Mouse (Mus musculus) adrenal gland, adult (tissue): ENCODE results near the gene Lacc1.

Experiments used
- DNase-seq, 2 experiments: peaks; one replicate each; pipeline ENCODE4 v3.0.0; 2022 to 2023; ENCODE audit warnings: low spot score in 1 of 2; ENCODE audit not compliant: inconsistent age in 2 of 2

Gene Lacc1

GRCm38 (mm10) chr14:76981176-76981575 is 55.5 kb downstream of the Lacc1 start:
- DNase-seq: no peak

GRCm38 (mm10) chr14:76979569-76979968 is 57.1 kb downstream of the Lacc1 start:
- DNase-seq: no peak
